Mouse (Mus musculus) left cerebral cortex, adult 8-10 months (tissue): ENCODE results near the gene Pdlim1. TPM values are rescaled to one million over a fixed set of nuclear protein-coding genes. Genes with fewer than 3 reads are reported as not detected.

Experiments
- DNase-seq, 2 experiments: peaks; one replicate each; pipeline ENCODE4 v3.0.0; 2022; ENCODE audit warnings: low spot score in 2 of 2
- total RNA-seq, 4 experiments: library from RNA; stranded (reverse); gene quantifications; 2 replicates each; pipeline ENCODE4 v1.2.4; 2022

The Pdlim1 gene
- total RNA-seq, 4 experiments from 2014 or later, result 20.7 to 25.3 (median 21.6) TPM

DNA sequence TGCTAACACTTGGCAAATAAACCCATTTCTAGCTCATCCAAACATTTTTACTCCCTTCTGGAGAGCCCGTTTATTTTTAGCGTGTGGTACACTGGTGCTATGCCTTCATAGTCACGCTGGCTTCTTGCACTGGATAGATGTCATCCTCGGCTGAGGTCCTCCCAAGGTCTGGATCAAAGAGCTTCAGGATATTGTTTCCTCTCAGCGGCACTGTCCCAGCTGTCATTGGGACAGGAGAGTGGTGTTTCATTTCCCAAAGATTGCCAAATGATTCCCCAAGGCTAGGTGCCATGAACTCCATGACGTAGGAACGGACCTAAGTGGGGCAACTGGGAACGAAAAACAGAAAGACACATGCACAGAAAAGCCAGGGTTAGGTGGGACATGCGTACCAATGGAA is 16.8 kb upstream of the Pdlim1 start:
- DNase-seq, result no peak

GRCm38 (mm10) chr19:40284704-40285103 is 13.1 kb upstream of the Pdlim1 start:
- no peak for DNase-seq

- DNase-seq, result no peak
These were observed 11.8 kb upstream of the Pdlim1 start for GRCm38 (mm10) chr19:40283415-40283814.

DNA sequence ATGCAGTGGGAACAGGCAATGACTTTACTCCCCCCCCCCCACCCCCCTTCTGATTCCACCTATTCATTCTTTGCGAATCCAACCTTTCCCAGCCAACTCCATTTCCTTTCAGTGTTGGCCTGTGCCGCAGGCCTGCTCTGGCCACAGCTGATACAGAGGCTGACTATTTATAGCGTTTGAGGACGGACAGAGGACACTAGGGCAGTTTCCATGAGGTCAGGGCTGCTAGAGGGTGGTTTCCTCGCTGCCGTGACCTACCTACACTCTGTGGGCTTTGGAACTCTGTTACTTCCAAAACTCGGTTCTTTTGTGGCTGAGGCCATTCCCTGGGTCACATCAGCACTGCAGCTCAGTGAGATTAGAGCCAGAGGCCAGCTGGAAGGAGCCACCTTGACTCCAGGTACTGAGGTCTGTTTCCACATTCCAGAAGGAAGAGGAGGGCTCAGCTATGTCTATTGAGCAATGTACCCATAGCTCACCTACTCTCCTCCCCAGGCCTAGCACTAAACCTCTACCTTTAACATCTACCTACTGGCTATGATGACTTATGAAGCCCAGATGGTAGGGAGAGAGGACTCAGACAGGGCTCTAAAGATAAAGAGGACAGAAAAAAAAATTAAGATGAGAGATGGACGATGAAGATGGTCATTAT is 6.9 kb upstream of the Pdlim1 start:
- DNase-seq, result no peak

DNA sequence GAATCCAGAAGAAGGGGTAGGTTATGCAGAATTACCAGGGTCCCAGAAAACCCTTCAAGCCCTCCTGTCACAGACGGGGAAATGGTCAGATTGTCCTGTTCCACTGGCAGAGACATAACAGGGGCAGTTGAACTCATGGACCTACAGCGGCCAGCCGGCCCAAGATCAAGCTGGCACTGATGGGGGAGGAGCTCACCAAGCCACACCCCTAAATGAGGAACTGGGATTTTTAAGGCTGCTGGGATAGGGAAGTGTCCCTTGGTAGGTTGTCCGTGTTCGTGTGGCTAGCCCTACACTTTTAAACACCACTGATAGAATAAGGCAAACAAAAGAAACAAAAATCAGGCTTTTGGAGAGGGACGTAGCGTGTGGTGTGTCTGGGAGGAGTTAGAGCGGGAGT is 5.9 kb upstream of the Pdlim1 start:
- no peak for DNase-seq

DNA sequence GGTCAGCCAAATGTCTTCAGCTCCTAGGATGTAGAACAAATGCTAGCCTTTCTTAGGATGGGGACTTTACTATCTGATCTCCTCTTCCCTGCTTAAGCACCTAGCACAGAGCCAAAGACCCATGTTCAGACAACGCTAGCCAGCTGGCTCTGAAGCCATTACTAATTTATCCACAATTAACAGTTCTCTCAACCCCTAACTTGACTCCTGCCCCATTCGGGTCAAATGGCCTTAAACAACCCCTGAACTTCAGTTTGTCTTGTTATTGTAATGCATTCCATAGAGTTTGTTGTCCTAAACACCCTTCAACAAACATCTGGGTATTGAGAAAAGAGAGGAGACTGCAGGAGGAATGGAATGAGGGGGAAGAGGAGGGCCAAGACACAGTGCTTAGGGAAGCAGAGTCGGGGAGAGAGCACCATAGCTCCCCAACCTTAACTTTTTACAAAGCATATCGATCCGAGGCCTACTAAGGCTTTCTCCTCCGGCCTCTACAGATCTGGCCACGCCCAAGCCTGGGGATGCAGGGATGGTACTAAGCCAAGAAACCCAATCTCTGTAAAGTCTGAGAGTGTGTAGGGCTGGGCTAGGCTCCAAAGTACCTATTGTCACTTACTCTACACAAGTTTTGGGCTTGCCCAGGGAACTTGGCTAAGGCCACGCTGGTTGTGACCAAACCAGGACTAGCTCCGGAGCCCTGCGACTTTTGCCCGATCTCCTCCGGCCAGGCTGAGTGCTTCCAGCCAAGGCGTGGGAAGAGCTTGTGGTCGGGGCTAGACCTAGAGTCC is 4.0 kb upstream of the Pdlim1 start:
- no peak for DNase-seq

DNA sequence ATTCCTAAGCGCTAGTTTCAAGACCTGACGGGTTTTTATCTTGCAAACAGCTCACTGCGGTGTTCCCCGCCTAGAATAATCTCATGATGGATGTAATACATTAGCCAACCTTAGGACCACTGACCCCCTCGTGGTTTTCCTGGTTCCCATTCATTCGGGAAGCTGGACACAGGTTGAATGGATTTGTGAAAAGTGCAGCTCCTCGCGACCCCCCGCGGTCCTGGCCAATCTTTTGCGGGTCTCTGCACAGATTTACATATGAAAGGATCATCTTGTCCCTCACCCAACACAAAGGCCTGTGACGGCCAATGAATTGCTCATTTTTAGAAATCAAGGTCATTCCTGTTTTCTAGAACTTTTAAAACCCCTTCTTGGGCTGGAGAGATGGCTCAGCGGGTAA is 1.0 kb upstream of the Pdlim1 start:
- DNase-seq, result no peak

- no peak for DNase-seq
These were observed 1.0 kb downstream of the Pdlim1 start for GRCm38 (mm10) chr19:40270351-40271307.

DNA sequence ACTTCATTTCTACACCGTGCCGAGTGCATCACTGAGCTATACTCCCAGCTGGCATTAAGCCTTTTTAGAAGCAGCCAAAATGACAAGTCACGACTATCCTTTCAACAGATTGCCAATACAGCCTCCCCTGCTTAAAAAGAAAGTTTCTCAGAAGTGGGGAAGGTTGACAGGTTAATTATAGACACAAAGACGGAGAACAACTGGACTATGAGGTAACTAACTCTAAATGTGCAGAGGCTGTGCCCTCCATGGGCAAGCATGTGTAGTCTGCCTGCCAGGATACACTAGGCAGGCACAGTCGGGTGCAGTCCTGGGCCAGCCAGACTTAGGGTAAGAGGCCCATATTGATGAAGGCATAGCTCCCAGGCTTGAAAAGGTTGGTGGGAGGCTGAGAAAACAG is 2.1 kb downstream of the Pdlim1 start:
- DNase-seq, result no peak

DNA sequence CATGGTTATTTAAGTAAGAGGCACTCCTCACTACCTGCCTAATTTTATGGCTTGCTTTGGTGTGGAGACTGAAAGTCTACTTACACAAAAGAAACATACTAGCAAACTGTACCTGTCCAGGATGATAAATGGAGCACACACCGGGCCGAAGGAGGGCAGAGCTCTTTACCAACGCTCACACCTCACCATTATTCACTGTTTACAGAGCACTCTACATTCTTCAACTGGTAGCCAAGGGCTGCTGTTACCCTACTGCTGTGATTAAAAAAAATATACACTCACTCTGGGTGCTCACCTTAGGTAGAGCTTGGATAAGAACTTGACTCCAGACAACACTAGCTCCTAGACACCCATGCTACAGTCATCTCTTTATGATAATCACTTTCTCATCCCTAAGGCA is 3.1 kb downstream of the Pdlim1 start:
- no peak for DNase-seq

- no peak for DNase-seq
These were observed 4.3 kb downstream of the Pdlim1 start for GRCm38 (mm10) chr19:40267380-40267779.

DNA sequence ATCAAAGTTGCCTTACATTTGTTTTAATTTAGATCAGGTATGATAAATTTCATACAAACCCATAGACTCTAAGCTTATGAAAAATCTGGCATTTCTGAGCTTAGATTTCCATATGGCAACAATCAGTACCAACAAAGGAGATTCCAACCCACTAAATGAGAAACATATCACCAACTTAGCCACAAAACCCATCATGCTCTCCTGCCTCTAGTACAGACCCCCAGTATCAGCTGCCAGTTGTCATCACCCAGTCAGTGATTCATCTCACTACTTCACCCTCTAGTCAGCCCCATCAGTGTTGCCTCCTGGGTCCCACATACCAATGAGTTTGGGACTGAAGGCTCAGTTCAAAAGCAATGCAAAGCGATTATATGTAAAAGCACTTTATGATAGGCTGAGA is 12.2 kb downstream of the Pdlim1 start:
- no peak for DNase-seq

- DNase-seq, result no peak
These were observed 14.2 kb downstream of the Pdlim1 start for GRCm38 (mm10) chr19:40257396-40257795.

GRCm38 (mm10) chr19:40256376-40257050 is 15.1 kb downstream of the Pdlim1 start:
- DNase-seq, result no peak

DNA sequence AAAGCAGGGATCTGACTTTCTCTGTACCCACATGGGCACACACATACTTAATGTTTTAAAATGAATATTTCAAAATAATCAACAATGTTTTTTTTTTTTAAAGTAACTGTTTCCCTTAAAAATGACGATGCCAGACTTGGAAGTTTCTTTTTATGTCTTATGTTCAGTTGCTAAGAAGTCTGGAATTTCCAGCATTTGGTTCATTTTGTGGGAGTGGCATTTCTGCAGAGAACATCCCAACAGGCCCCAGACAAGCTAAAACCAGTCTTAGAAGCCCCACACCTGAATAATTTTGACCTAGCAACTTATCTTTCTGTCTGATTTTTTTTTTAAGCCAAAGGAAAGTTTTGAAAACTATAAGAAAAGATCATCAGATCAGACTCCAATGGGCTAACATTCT is 16.1 kb downstream of the Pdlim1 start:
- DNase-seq, result no peak

DNA sequence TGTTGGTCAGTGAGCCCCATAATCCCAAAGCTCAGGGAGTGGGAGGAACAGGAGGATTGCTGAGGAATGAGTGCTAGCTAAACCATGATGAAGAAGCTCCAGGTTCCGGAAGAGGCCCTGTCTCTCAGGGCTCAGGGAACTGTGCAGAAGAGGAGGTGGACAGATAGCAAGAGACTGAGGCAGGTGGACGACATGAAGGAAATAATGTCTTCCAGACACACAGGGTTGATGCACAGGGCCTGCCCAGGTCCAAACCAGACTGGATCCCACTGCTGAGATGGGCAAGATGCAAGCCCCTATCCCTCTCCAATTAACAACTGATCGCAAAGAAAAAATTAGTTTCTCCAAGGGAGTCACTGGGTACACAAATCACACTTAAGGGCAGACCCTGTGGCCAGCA is 16.9 kb downstream of the Pdlim1 start:
- DNase-seq, result no peak

- no peak for DNase-seq
These were observed 17.9 kb downstream of the Pdlim1 start for GRCm38 (mm10) chr19:40253768-40254167.

GRCm38 (mm10) chr19:40251115-40251514 is 20.5 kb downstream of the Pdlim1 start:
- no peak for DNase-seq

GRCm38 (mm10) chr19:40249352-40249751 is 22.3 kb downstream of the Pdlim1 start:
- no peak for DNase-seq

GRCm38 (mm10) chr19:40248476-40248875 is 23.2 kb downstream of the Pdlim1 start:
- DNase-seq, result no peak

- no peak for DNase-seq
These were observed 24.4 kb downstream of the Pdlim1 start for GRCm38 (mm10) chr19:40247268-40247666.
